Mouse (Mus musculus): ENCODE results near the gene Sik1.

GRCm38 (mm10) chr17:31831097-31831865, 24.3 kb downstream of the Sik1 start:
- no peak for TF ChIP-seq CTCF (IDR thresholded peaks at IDR 0.05; ENCODE audit: extremely low read depth, insufficient read depth, low read length)
- TF ChIP-seq POLR2A (IDR thresholded peaks at IDR 0.05; ENCODE audit: extremely low read depth, insufficient read depth, low read length), result no peak
